Mouse (Mus musculus) splenic B cell, adult 2 months (primary cell): ENCODE results near the gene Mpp5.
A peak's percentile ranks its signal among the peaks of the same experiment; 100 is the strongest.

Source experiments
- DNase-seq: peaks from one replicate; pipeline ENCODE4 v3.0.0-alpha.2; 2011; ENCODE audit warnings: low read depth, low spot score
- H3K27me3 ChIP-seq: 2 replicates; pipeline ENCODE4 v1.6.1; 2012; ENCODE audit warnings: mild to moderate bottlenecking, low read length, moderate library complexity, mixed read lengths; ENCODE audit not compliant: control insufficient read depth, poor library complexity, insufficient read depth, severe bottlenecking
- H3K36me3 ChIP-seq: 2 replicates; pipeline ENCODE4 v1.6.1; 2012; ENCODE audit warnings: mild to moderate bottlenecking, low read length, moderate library complexity, mixed read lengths; ENCODE audit not compliant: control insufficient read depth, poor library complexity, insufficient read depth, severe bottlenecking

Gene Mpp5

DNA sequence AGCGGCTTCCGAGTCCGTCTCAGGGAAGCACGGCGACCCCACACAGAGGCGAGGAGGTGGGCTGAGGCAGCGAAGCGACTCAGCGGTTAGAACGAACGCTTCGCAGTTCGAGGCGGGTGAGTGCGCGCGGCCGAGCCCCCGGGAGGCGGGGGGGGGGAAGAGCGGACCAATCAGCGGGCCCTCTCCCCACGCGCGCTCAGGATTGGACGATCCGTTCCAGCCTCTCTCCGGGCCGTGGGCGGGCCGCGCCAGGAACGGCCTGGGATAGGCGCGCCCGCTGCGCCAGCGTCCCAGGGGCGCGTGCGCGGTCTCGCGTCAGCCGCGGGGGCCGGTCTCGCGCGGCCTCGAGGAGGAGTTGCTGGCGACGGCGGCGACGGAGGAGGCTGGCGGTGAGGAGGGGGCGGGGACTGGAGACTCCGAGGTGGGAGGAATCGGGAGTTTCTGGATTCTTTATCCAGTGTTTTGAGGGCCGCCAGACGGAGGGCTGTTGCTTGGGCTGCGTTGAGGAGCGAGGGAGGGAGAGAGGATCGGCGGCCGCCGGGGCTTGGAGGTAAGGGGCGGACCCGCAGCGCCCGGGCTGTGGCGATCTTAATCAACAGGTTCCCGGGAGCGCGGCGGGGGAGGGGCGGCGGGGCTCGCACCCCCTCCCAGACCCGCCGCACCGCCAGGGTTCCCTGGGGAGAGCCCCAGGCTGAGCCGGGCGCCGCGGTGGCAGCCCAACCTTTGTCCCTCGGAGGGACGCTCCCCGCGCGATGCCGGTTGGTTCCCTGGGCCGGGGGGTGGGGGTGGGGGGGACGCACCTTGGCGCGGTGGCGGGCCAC is at the start of gene Mpp5:
Gene Mpp5 (plus strand): TSS at position 351 of the 821 bp plus-strand sequence.
- H3K36me3 ChIP-seq = no peaks in the 10 kb centered on the region
- DNase-seq = peak; percentile 97
- H3K27me3 ChIP-seq = no peaks in the 10 kb centered on the region

DNA sequence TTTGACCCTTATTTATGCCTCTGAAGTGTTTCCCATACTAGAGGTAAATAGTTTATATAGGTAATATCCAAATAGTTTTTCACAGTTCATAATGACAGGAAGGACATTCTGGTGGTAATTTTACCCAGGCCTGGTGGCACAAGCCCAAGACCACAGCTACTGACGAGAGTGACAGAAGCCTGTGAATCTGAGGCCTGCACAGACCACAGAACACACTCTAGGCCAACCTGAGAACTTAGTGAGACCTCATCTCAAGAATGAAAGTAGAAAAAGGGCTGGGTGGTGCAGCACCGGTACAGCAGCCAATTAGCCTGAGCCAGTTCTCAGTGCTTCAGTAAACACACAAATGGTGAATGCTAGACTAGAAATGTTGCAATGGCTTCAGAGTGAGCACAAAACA is 30.9 kb upstream of the Mpp5 start:
- DNase-seq = no peak
- no peaks in the 10 kb centered on the region for H3K27me3 ChIP-seq
- H3K36me3 ChIP-seq = no peaks in the 10 kb centered on the region

DNA sequence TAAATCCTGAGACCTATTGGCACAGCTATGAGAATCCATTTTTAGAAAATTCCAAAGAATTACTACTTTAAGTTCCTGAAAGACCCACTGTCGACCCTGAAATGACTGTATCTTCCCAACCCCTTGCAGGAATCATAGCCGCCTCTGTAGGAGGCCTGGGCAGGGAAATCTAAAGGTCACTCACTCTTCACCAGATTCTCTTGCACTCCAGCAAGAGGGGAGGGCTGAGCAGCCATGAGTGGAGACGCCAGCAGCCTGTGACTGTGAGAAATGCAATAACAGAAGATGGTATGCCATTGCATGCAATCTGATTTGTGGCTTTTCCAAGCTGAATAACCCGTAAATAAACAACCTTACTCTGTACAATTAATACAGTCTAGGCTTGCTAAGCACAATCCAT is 21.0 kb upstream of the Mpp5 start:
- Histone ChIP-seq H3K27me3 (no peaks in the 10 kb centered on the region), H3K36me3 (no peaks in the 10 kb centered on the region)
- DNase-seq = no peak

DNA sequence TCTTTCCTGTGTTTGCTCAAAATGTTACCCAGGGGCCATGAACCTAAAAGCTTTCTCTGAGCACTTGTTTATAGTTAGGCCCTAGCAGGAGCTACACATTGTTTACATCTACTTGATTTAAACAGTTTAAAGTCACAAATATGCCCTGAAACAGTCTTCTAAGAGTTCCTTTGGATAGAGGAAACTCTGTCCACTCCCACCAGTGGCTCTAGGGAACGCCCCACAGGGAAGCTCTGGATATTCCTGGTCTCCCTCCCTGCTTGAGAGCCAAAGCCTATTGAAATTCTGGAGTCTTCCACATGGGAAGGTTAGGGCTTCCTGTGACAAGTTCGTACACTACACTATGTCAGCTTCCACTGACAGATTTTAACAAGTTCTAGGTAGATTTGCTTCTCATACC is 9.1 kb upstream of the Mpp5 start:
- no peak for DNase-seq
- no peaks in the 10 kb centered on the region; the same call in none of the 2 replicates for H3K27me3 ChIP-seq
- no peaks in the 10 kb centered on the region for H3K36me3 ChIP-seq

DNA sequence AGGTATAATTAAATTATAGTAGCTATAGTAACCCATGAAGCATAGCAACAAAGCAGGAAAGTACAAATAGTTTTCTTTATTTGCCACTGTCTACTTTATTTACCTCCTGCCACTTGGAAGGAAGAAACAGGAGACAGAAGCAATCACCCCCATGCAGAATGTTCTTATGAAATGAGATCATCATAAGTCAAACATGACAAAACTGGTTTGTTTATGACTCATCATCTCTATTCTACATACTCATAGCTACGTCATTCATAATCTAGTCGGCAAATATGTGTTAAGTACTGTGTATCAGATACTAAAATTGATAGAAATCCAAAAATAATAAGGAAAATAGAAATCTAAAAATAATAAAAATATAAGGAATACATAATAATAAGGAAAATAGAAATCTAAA is 8.4 kb upstream of the Mpp5 start:
- no peaks in the 10 kb centered on the region for H3K36me3 ChIP-seq
- no peak for DNase-seq
- H3K27me3 ChIP-seq = no peaks in the 10 kb centered on the region; the same call in none of the 2 replicates

DNA sequence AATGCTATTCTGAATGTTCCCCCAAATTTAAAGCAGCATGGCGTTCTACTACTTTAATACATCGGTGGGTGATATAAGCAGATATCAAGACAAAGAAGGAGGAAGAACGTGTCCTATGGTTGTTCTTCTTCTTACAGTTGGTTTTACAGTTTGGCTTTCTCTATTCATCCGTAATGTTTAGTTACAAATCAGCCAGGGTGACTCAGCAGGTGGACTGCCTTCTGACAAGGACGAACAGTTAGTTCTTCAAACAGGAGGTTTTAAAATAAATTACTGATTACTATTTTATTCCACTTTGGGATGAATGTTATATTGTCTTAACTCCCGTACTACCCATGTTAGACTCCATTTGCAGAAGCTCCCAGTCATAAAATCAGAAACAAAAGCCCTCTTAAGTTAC is 2.5 kb upstream of the Mpp5 start:
- H3K36me3 ChIP-seq = no peaks in the 10 kb centered on the region
- H3K27me3 ChIP-seq = no peaks in the 10 kb centered on the region
- no peak for DNase-seq

DNA sequence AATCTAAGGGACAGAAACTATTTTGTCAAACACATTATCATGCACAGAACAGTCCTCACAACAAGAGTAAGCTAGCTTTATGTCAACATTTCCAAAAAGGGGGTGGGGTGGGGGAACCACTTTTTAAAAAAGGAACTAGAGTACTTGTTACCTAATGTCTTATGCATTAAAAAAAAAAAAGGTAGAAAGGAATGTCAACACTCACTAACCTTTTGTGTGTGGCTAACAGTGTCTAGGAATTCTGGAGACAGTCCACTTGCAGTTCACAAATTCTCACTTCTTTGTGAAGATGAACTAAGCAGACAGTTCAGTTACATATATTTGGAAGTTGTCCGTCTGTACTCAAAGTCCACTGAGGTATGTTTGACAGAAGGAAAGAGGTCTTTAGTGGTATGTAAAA is 1.3 kb upstream of the Mpp5 start:
- Histone ChIP-seq H3K36me3 (no peaks in the 10 kb centered on the region), H3K27me3 (no peaks in the 10 kb centered on the region)
- DNase-seq = no peak

DNA sequence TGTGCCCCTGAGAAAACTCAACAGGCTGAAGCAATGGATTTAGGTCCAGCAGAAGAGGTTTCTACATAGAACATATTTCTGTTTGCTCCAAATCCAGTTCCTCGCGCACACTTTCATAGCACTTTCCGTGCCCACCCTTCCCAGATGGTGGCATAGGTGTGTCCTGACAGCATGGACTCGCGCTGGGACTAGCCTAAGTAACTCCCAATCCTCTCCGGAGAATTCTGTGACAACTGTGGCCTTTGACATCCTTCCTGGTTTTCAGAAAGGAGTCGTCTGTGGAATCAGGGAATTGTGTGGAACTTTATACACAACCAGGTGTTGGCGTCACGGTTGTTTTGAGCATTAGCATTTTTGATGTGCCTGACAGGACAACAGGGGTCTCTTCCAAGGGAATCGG is 594 bp upstream of the Mpp5 start:
- peak; percentile 27 for DNase-seq
- Histone ChIP-seq H3K36me3 (no peaks in the 10 kb centered on the region), H3K27me3 (no peaks in the 10 kb centered on the region)

DNA sequence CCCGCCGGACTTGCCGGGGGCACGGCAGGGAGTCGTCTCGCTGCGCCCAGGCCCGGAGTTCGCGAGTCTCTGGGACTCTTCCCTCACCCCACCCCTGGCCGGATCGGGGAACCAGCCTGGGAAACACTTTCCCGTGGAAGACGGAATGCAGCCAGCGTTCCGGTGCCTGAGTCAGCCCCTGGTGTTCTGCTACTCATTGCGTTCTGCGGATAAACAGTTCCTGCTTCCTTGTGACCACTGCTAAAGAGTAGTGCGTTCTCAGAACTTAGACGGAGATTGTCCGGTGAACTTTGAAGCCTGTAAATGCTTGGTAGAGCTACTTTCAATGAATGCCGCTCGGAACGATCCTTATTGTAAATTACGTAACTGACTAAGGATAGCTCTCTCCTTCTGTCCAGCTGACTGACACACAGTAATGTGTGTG is 683 bp downstream of the Mpp5 start:
- no peaks in the 10 kb centered on the region for H3K27me3 ChIP-seq
- no peaks in the 10 kb centered on the region for H3K36me3 ChIP-seq
- peak; percentile 40 for DNase-seq

DNA sequence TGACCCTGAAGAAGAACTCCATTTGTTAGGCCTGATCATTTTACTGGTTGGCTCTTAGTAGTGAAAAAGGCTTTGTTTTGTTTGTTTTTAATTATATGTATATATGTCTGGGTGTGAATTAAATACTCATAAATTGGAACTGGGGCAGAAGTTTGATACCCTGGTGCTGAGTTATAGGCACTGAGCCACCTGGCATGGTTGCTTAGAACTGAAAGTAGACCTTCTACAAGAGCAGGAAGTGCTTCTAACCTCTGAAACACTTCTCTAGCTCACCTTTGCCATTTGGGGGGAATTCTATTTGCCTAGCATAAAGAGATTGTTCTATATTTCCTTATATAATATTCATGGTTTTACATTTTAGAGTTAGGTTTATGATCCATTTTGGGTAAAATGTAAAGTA is 13.3 kb downstream of the Mpp5 start:
- Histone ChIP-seq H3K36me3 (no peaks in the 10 kb centered on the region), H3K27me3 (no peaks in the 10 kb centered on the region)
- peak; percentile 34 for DNase-seq

DNA sequence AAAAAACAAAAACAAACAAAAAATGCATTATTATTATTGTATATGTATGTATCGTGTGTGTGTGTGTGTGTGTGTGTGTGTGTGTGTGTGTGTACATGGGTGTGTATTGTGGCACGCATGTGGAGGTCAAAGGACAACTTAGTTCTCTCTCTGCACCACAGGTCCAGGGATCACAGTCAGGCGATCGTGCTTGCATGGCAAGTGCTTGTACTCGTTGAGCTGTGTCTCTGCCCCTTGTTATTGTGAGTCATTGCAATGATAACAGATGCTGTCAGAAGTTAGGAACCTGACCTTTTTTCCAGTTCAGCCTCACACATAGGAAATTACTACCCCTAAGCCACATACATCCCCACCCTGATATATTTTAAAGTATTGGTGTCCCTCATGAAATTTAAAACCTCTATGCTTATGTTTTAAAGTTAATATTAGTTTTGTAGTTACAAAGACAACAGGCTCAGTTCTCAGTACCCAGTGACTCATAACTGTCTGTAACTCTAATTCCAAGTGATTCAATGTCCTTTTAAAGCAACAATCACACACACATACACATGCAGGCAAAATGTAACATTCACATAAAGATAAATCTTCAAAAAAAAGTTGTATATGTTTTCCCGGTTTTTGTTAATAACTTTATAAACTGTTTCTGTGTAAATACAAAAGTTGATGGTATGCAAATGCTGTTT is 20.5 kb downstream of the Mpp5 start:
- no peak for DNase-seq
- Histone ChIP-seq H3K36me3 (no peaks in the 10 kb centered on the region), H3K27me3 (no peaks in the 10 kb centered on the region)

DNA sequence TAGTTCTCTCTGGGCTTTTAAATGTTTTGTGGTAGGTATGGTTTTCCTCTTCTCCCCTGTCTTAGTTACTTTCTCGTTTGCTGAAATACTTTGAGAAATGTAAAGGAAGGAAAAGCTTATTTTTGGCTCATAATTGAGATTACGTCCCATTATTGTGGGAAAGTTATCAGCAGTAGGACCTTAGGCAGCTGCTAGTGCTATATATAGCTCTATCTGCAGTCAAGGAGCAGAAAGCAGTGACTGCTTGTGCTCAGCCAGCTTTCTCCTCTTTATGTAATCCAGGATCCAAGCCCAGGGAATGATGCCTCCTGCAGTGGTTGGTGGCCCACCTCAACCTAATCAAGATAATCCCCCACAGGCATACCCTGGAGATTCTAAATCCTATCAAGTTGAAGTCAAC is 24.5 kb downstream of the Mpp5 start:
- DNase-seq = no peak
- H3K36me3 ChIP-seq = no peaks in the 10 kb centered on the region

DNA sequence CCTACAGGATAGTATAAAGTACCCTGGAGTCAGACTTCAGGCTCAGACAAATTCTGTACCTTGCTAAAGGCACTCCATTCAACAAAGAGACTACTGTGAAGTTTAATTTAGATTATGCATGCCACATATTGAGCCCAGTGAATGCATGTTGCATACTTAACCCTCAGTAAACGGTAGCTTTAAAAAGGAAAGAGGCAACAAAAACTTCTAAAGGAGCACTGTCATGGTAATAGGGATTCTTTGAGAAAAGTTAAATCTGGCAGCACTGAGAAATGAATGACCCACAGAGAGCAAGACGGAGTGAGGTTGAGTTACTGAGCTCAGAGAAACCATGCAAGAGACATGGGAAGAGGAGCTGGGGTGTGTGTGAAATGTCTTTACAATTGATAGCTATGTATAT is 29.2 kb downstream of the Mpp5 start:
- DNase-seq = no peak
- H3K36me3 ChIP-seq = no peaks in the 10 kb centered on the region
- H3K27me3 ChIP-seq = no peaks in the 10 kb centered on the region

More for the DNA sequence above, 24.5 kb downstream of the Mpp5 start:
- no peaks in the 10 kb centered on the region for H3K27me3 ChIP-seq

DNA sequence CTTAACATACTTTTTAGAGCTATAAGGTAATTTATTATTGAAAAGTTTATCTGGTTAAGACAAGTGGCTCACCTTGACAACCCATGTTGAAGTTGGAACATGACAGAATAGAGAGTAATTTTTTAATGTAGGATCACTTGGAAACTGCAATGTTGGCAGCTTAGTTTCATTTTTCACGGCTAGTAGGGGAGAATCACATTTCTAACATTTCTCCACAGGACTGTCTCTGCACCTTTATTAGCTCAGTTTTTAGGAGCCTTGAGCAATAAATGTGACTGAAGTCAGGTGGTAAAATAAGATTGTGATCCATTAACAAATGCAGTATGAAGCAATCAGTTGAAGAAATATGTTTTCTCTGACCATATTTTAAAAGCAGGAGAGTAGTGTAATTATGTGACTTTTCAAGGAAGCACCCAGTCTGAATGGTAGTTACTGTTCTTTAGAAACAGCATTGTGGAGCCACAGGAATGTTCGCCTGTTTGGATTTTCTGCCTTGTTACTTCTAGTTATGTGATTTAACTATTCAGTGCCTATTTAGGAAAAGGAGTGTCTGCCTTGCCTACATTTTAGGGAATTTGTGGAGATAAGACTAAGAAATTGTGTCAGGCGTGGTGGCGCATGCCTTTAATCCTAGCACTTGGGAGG is 29.8 kb downstream of the Mpp5 start:
- no peaks in the 10 kb centered on the region for H3K27me3 ChIP-seq
- DNase-seq = no peak

DNA sequence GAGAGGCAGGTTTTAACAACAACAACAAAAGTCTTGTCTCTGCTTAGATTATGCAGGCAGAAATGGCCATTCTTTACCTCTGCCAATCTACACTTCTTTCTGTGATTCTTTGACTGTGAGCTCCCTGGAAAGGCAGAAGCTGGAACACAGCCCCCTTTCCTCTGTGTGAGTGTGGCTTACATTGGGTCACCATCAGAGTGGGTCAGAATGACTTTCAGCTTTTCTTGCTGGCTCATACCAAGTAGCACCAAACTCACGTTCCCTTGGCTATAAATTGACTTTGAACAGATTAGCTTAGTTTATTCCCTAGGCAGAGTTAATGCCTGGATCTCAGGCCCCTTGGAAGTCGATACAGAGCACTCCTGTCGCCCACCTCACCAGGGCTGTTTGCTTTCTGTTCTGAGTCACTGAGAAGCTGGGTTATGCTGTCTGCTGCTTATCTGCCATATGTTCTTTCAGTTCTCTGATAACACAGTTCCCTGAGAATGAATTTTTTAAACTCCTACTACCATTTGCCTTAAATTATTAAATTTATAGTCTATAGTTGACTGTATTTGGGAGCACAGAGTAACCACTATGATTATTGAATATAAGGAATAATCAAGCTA is 39.7 kb downstream of the Mpp5 start:
- no peaks in the 10 kb centered on the region for H3K27me3 ChIP-seq
- no peak for DNase-seq

More for the DNA sequence above, 29.8 kb downstream of the Mpp5 start:
- no peaks in the 10 kb centered on the region for H3K36me3 ChIP-seq

More for the DNA sequence above, 39.7 kb downstream of the Mpp5 start:
- H3K36me3 ChIP-seq = no peaks in the 10 kb centered on the region
